8 mouse cellular contexts compared by ENCODE assay signal in the genomic region with DNA sequence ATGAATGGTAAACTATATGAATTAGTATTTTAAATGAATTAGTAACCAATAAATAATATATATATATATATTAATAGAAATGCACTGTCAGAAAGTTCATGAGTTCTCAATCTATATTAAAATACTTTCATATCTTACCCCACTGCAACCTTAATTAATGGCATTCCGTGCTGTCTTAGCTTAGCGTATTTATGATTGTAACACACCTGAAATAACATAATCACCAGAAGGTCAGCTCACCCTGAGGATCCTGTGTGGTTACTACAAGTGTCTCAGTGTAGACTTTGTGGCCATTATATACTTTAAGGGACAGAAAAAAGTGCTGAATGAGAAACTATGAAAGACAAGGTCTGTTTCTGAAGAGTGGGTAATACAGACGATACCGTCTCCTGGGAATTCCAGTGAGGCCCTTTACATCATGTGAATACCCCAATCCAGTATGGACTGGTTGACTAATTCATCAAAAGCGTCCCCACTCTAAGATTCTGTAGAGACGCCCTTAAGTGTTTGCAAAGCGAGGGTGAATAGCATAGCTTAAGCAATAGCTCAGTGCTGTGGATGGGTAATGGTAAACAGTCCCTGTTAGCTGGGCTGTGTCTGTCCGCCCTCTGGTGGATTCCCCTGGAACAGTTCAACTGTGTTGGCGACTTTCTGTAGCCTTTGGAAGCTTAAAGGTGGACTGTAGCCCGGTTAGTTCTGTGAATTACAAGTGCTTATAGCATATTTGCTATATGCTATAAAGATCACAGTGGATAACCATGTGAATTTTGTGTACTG.
A peak's percentile ranks its signal among the peaks of the same experiment; 100 is the strongest.
DNase-seq lines count a peak whose midpoint lies in the region; ATAC-seq lines count a peak whose summit lies in the region.

No protein-coding gene starts in this region.

- no peak overlapping the region for H3K9ac ChIP-seq in midbrain, embryonic 11.5 days (ENCODE audit: low read length)

- no peaks in the 10 kb centered on the region for H3K36me3 ChIP-seq in midbrain, embryonic 11.5 days (ENCODE audit: control insufficient read depth, insufficient read depth, low read length)

- no peaks in the 10 kb centered on the region for H3K4me1 ChIP-seq in midbrain, embryonic 11.5 days (ENCODE audit: control insufficient read depth, insufficient read depth, low read length)

- intact Hi-C loops in left cerebral cortex, postnatal 36 days (cut with DNase I): loop anchor here (1.0 to 2.0 kb wide), 2 partner anchors 259 to 322 kb away; no protein-coding TSS in a partner anchor

- ATAC-seq in midbrain, embryonic 11.5 days (ENCODE audit: low FRiP score): peak; percentile 85

- H3K4me3 ChIP-seq in midbrain, embryonic 11.5 days (ENCODE audit: low read depth, low read length): no peak overlapping the region

- no peak overlapping the region for H3K27ac ChIP-seq in midbrain, embryonic 11.5 days (ENCODE audit: low read depth, low read length)

- H3K9me3 ChIP-seq in midbrain, embryonic 11.5 days (ENCODE audit: control insufficient read depth, low read length): no peaks in the 10 kb centered on the region

- no peak overlapping the region for H3K4me2 ChIP-seq in midbrain, embryonic 11.5 days

- H3K27me3 ChIP-seq in midbrain, embryonic 11.5 days (ENCODE audit: control insufficient read depth, insufficient read depth, low read length): no peaks in the 10 kb centered on the region

- peak; percentile 42 to 68 for DNase-seq in urinary bladder, adult 18-20 months (ENCODE audit: low spot score in 2 of 2)
- no peak for DNase-seq in urinary bladder, postnatal 10 days (ENCODE audit: low spot score)
- DNase-seq in embryo, embryonic 9.5 days (ENCODE audit: extremely low spot score): peak; percentile 59
- DNase-seq in heart, adult 18-20 months: peak; percentile 80 to 89
- DNase-seq in kidney, adult 11 months: peak; percentile 72
- DNase-seq in left cerebral cortex, postnatal 36 days (ENCODE audit: low spot score in 2 of 2): peak; percentile 69 to 72
- peak; percentile 95 for DNase-seq in midbrain, embryonic 11.5 days (ENCODE audit: low spot score, missing footprints)
- DNase-seq in right cerebral cortex, postnatal 4 days: peak; percentile 75

- WGBS in midbrain, embryonic 11.5 days: 49% methylated on average over 10 of the region's 10 CpGs
